Mouse (Mus musculus) CH12.LX (cell line): Measurements from ENCODE around the gene Trim11. TPM values are rescaled to one million over a fixed set of nuclear protein-coding genes. Genes with fewer than 3 reads are reported as not detected.

Source experiments
- DNase-seq: peaks from one replicate; pipeline ENCODE4 v3.0.0-alpha.2; 2013; ENCODE audit errors: extremely low read depth
- H3K27ac ChIP-seq: 2 replicates; pipeline ENCODE4 v1.5.1; 2012; ENCODE audit warnings: low read depth, mild to moderate bottlenecking, control low read depth, moderate library complexity; ENCODE audit not compliant: insufficient read depth
- H3K27me3 ChIP-seq: replicated peaks from 2 replicates; pipeline ENCODE3; 2012; ENCODE audit warnings: inconsistent platforms
- H3K36me3 ChIP-seq, 2 experiments: replicated peaks in 1 of 2; 2 replicates each; pipeline versions ENCODE3 to v1.6.1; 2012; ENCODE audit warnings: inconsistent platforms in 1 of 2, low read length in 1 of 2, mild to moderate bottlenecking in 1 of 2, mixed read lengths in 1 of 2, moderate library complexity in 1 of 2; ENCODE audit not compliant: control insufficient read depth in 1 of 2, insufficient read depth in 1 of 2
- H3K4me1 ChIP-seq, 2 experiments: 2 replicates each; pipeline ENCODE4 v1.6.1; 2012; ENCODE audit warnings: inconsistent platforms in 1 of 2, moderate library complexity in 1 of 2; ENCODE audit not compliant: insufficient read depth in 2 of 2, control insufficient read depth in 1 of 2
- H3K4me2 ChIP-seq: 2 replicates; pipeline ENCODE4 v1.6.1; 2012; ENCODE audit warnings: low read depth, mild to moderate bottlenecking, control low read depth; ENCODE audit not compliant: poor library complexity, insufficient read depth, severe bottlenecking
- H3K4me3 ChIP-seq, 3 experiments: fragments of 150-350 bp in 1 of 3; sonication (generic) in 1 of 3; replicated peaks in 1 of 3; 2 replicates each; pipeline versions ENCODE3 to v1.5.1; 2011 to 2012; ENCODE audit warnings: low read depth in 2 of 3, low read length in 2 of 3, mild to moderate bottlenecking in 2 of 3, moderate library complexity in 2 of 3, control low read depth in 1 of 3, improper control_type of control experiment in 1 of 3, inconsistent platforms in 1 of 3, mixed read lengths in 1 of 3; ENCODE audit not compliant: poor library complexity in 1 of 3
- H3K79me2 ChIP-seq: replicated peaks from 2 replicates; pipeline ENCODE4 v1.6.1; 2012; ENCODE audit warnings: mild to moderate bottlenecking, moderate library complexity; ENCODE audit not compliant: control insufficient read depth, poor library complexity, insufficient read depth, severe bottlenecking; ENCODE audit errors: extremely low read depth
- H3K9ac ChIP-seq: 2 replicates; pipeline ENCODE4 v1.6.1; 2012; ENCODE audit warnings: low read depth, mild to moderate bottlenecking, control low read depth, moderate library complexity; ENCODE audit not compliant: insufficient read depth
- H3K9me3 ChIP-seq: replicated peaks from 2 replicates; pipeline ENCODE3; 2012; ENCODE audit warnings: low read length, inconsistent platforms, mixed read lengths
- BHLHE40 ChIP-seq: IDR thresholded peaks from 2 replicates; pipeline ENCODE4 v1.6.1; 2011; ENCODE audit warnings: mild to moderate bottlenecking, low read depth, low read length, improper control_type of control experiment
- CHD2 ChIP-seq: IDR thresholded peaks from 2 replicates; pipeline ENCODE4 v1.6.1; 2011; ENCODE audit warnings: low read length, improper control_type of control experiment
- CTCF ChIP-seq, 2 experiments: IDR thresholded peaks in 1 of 2; conservative IDR thresholded peaks in 1 of 2; 2 replicates each; pipeline ENCODE4 v1.5.1; 2011 to 2012; ENCODE audit warnings: low read depth in 2 of 2, low read length in 2 of 2, improper control_type of control experiment in 1 of 2, inconsistent platforms in 1 of 2, mild to moderate bottlenecking in 1 of 2, moderate library complexity in 1 of 2
- E2F4 ChIP-seq: IDR thresholded peaks from 2 replicates; pipeline ENCODE4 v1.6.1; 2011; ENCODE audit warnings: low read depth, low read length, improper control_type of control experiment; ENCODE audit not compliant: insufficient replicate concordance
- EP300 ChIP-seq: IDR thresholded peaks from 2 replicates; pipeline ENCODE4 v1.6.1; 2011; ENCODE audit warnings: low read length, improper control_type of control experiment
- IRF4 ChIP-seq: IDR thresholded peaks from 2 replicates; pipeline ENCODE4 v1.6.1; 2014; ENCODE audit warnings: low read depth, mild to moderate bottlenecking, inconsistent platforms, low read length, improper control_type of control experiment
- JUN ChIP-seq: IDR thresholded peaks from 2 replicates; pipeline ENCODE4 v1.6.1; 2011; ENCODE audit warnings: low read depth, mild to moderate bottlenecking, low read length, improper control_type of control experiment, moderate library complexity; ENCODE audit not compliant: insufficient read depth
- MAFK ChIP-seq: IDR thresholded peaks from 2 replicates; pipeline ENCODE4 v1.6.1; 2011; ENCODE audit warnings: low read length, improper control_type of control experiment; ENCODE audit not compliant: insufficient replicate concordance
- MEF2A ChIP-seq: IDR thresholded peaks from 2 replicates; pipeline ENCODE4 v1.6.1; 2014; ENCODE audit warnings: low read depth, mild to moderate bottlenecking, inconsistent platforms, low read length, improper control_type of control experiment, borderline replicate concordance
- NELFE ChIP-seq: IDR thresholded peaks from 2 replicates; pipeline ENCODE4 v1.6.1; 2011; ENCODE audit warnings: low read depth, low read length, improper control_type of control experiment
- NRF1 ChIP-seq: IDR thresholded peaks from 2 replicates; pipeline ENCODE4 v1.6.1; 2014; ENCODE audit warnings: low read depth, mild to moderate bottlenecking, inconsistent platforms, low read length, improper control_type of control experiment, moderate library complexity
- PAX5 ChIP-seq: IDR thresholded peaks from 2 replicates; pipeline ENCODE4 v1.6.1; 2012; ENCODE audit warnings: low read length, inconsistent platforms, mixed read lengths
- RAD21 ChIP-seq: IDR thresholded peaks from 2 replicates; pipeline ENCODE4 v1.6.1; 2011; ENCODE audit warnings: low read depth, mild to moderate bottlenecking, low read length, improper control_type of control experiment, moderate library complexity
- SMC3 ChIP-seq: IDR thresholded peaks from 2 replicates; pipeline ENCODE4 v1.6.1; 2011; ENCODE audit warnings: low read depth, low read length, improper control_type of control experiment
- TBP ChIP-seq: conservative IDR thresholded peaks from 2 replicates; pipeline ENCODE4 v1.6.1; 2011; ENCODE audit warnings: low read depth, low read length, improper control_type of control experiment
- UBTF ChIP-seq: IDR thresholded peaks from 2 replicates; pipeline ENCODE4 v1.6.1; 2012; ENCODE audit warnings: low read depth, mild to moderate bottlenecking, inconsistent platforms, low read length, improper control_type of control experiment, moderate library complexity
- ZKSCAN1 ChIP-seq: IDR thresholded peaks from 2 replicates; pipeline ENCODE4 v1.6.1; 2012; ENCODE audit warnings: low read depth, inconsistent platforms, low read length, improper control_type of control experiment, borderline replicate concordance
- ZMIZ1 ChIP-seq: IDR thresholded peaks from 2 replicates; pipeline ENCODE4 v1.6.1; 2012; ENCODE audit warnings: low read depth, mild to moderate bottlenecking, inconsistent platforms, low read length, improper control_type of control experiment
- ZNF384 ChIP-seq: IDR thresholded peaks from 2 replicates; pipeline ENCODE4 v1.6.1; 2012; ENCODE audit warnings: low read depth, low read length, improper control_type of control experiment, inconsistent platforms
- dilution Hi-C: fragments of 300-500 bp; cut with MboI; formaldehyde crosslinking; loops from 2 replicates; pipeline ENCODE4 v1.14.3; 2020; ENCODE audit warnings: low sequenced_read_pairs; ENCODE audit not compliant: extremely low pct_unique_long_range_greater_than_20kb, extremely low pct_ligation_motif_present
- in situ Hi-C: fragments of 300-500 bp; cut with MboI; formaldehyde crosslinking; loops from 3 replicates; pipeline ENCODE4 v1.14.3; 2019; ENCODE audit warnings: low sequenced_read_pairs, low pct_ligation_motif_present, low pct_unique_long_range_greater_than_20kb, mixed read lengths
- polyA plus RNA-seq: library from polyadenylated mRNA; unstranded; fragments of >175 nt; gene quantifications from 2 replicates; pipeline ENCODE4 v1.2.1, GENCODE M21; 2012; ENCODE audit warnings: low read depth; ENCODE audit not compliant: insufficient read length
- total RNA-seq, 2 experiments: library from RNA; depleted of rRNA; stranded (reverse); fragments of 300-350 nt in 1 of 2; fragments of >200 nt in 1 of 2; gene quantifications; 2 replicates each; pipeline ENCODE4 v1.2.3; 2012 to 2014

Gene Trim11
- total and polyA plus RNA-seq, 3 experiments, result 21.8 to 33.2 (median 23.2) TPM

GRCm38 (mm10) chr11:58964216-58964615 lies 13.7 kb upstream of the Trim11 start:
- Histone ChIP-seq H3K79me2 (no peaks in the 10 kb centered on the region), H3K9ac (no peak overlapping the region), H3K27me3 (no peaks in the 10 kb centered on the region), H3K4me1 (peaks cover 3 to 23% of the 10 kb centered on the region in 2 experiments), H3K27ac (no peak overlapping the region), H3K9me3 (peaks cover 7% of the 10 kb centered on the region), H3K4me2 (no peak overlapping the region), H3K36me3 (peaks cover 12 to 37% of the 10 kb centered on the region in 2 experiments), H3K4me3 (no peak overlapping the region)
- dilution Hi-C loops, result no loop called here
- DNase-seq, result no peak
- in situ Hi-C loops, result no loop called here
- no peak for TF ChIP-seq TBP
- TF ChIP-seq BHLHE40, result no peak
- TF ChIP-seq JUN, result no peak
- TF ChIP-seq EP300, result no peak
- TF ChIP-seq, all 38 proteins: peak for 0

- H3K27me3 ChIP-seq, result no peaks in the 10 kb centered on the region
- no peaks in the 10 kb centered on the region for H3K79me2 ChIP-seq
- no peak overlapping the region for H3K9ac ChIP-seq
- peaks cover 19 to 47% of the 10 kb centered on the region in 2 experiments for H3K36me3 ChIP-seq
- in situ Hi-C loops, result no loop called here
- H3K9me3 ChIP-seq, result peaks cover 7% of the 10 kb centered on the region
- dilution Hi-C loops, result no loop called here
- H3K4me1 ChIP-seq, result peaks cover 0 to 25% of the 10 kb centered on the region in 2 experiments; a peak in 2 of 4 replicates
- H3K27ac ChIP-seq, result no peak overlapping the region
- no peak for TF ChIP-seq ZMIZ1
- no peak for TF ChIP-seq ZNF384
- no peak for TF ChIP-seq JUN
- no peak for TF ChIP-seq E2F4
- no peak for TF ChIP-seq MAFK
- no peak for TF ChIP-seq MEF2A
- no peak for TF ChIP-seq CHD2
- TF ChIP-seq IRF4, result no peak
- TF ChIP-seq BHLHE40, result no peak
- TF ChIP-seq, all 38 proteins: peak for 0
- no peak for DNase-seq
- Histone ChIP-seq H3K4me2 (no peak overlapping the region), H3K4me3 (no peak overlapping the region)
These were observed 12.7 kb upstream of the Trim11 start for GRCm38 (mm10) chr11:58965001-58965760.

DNA sequence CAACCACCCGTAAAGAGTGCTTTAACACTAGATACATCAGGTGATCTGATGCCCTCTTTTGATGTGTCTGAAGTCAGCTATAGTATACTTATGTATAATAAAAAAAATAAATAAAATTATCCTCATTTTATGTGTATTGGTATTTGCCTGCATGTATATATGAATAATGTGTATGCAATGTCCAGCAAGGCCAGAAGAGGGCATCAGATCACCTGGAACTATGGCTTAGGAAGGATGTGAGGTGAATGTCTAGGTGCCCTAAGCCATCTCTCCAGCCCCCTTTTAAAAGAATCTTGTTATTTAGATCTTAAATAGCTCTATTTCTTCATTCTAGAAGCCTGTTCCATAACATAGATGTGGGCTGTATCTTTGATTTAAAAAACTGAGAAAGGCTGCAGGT lies 10.5 kb upstream of the Trim11 start:
- no peak overlapping the region for H3K9ac ChIP-seq
- H3K27me3 ChIP-seq, result no peaks in the 10 kb centered on the region
- TF ChIP-seq RAD21 (peak; percentile 74), ZKSCAN1 (no peak), NELFE (no peak), SMC3 (peak; percentile 38), NRF1 (no peak), PAX5 (no peak), UBTF (no peak), CTCF (conservative IDR thresholded peaks at IDR 0.05 in 1 of 2, IDR thresholded peaks at IDR 0.05 in 1 of 2; ENCODE audit: low read depth in 2 of 2, low read length in 2 of 2) (peak; percentile 53 to 72; a peak in 3 of 4 replicates)
- peak; percentile 53 for DNase-seq
- no peak overlapping the region for H3K4me3 ChIP-seq
- H3K36me3 ChIP-seq, result peaks cover 28 to 64% of the 10 kb centered on the region in 2 experiments
- H3K9me3 ChIP-seq, result no peaks in the 10 kb centered on the region
- peaks cover 10 to 43% of the 10 kb centered on the region in 2 experiments for H3K4me1 ChIP-seq
- dilution Hi-C loops, result no loop called here
- in situ Hi-C loops, result no loop called here
- H3K4me2 ChIP-seq, result no peak overlapping the region
- H3K79me2 ChIP-seq, result peaks cover 3% of the 10 kb centered on the region; the same call in 1 of the 2 replicates
- H3K27ac ChIP-seq, result no peak overlapping the region
